Mouse (Mus musculus) left cerebral cortex, adult 11 months (tissue): ENCODE data around the gene Bpgm.

Source experiments
- DNase-seq: peaks from one replicate; pipeline ENCODE4 v3.0.0; 2022; ENCODE audit warnings: low spot score

Gene Bpgm

GRCm38 (mm10) chr6:34475974-34476794 is at the start of gene Bpgm:
TSS of gene Bpgm (plus strand) at chr6:34476207.
- peak; percentile 99 for DNase-seq

GRCm38 (mm10) chr6:34439006-34439405 is 37.0 kb upstream of the Bpgm start:
- DNase-seq = no peak

GRCm38 (mm10) chr6:34441556-34442257 is 34.3 kb upstream of the Bpgm start:
- no peak for DNase-seq

- DNase-seq = no peak
Measured at GRCm38 (mm10) chr6:34443791-34444190, 32.2 kb upstream of the Bpgm start.

GRCm38 (mm10) chr6:34447961-34448360 is 28.0 kb upstream of the Bpgm start:
- peak; percentile 61 for DNase-seq

GRCm38 (mm10) chr6:34448696-34449095 is 27.3 kb upstream of the Bpgm start:
- no peak for DNase-seq

GRCm38 (mm10) chr6:34452963-34453770 is 22.8 kb upstream of the Bpgm start:
- no peak for DNase-seq

GRCm38 (mm10) chr6:34459456-34459855 is 16.6 kb upstream of the Bpgm start:
- DNase-seq = no peak

GRCm38 (mm10) chr6:34460651-34461050 is 15.4 kb upstream of the Bpgm start:
- DNase-seq = no peak

GRCm38 (mm10) chr6:34463582-34463981 is 12.4 kb upstream of the Bpgm start:
- no peak for DNase-seq

- no peak for DNase-seq
Measured at GRCm38 (mm10) chr6:34471434-34472110, 4.4 kb upstream of the Bpgm start.

- no peak for DNase-seq
Measured at GRCm38 (mm10) chr6:34473346-34473745, 2.7 kb upstream of the Bpgm start.

- DNase-seq = no peak
Measured at GRCm38 (mm10) chr6:34474031-34474430, 2.0 kb upstream of the Bpgm start.

GRCm38 (mm10) chr6:34475391-34475790 is 616 bp upstream of the Bpgm start:
- no peak for DNase-seq

- DNase-seq = no peak
Measured at GRCm38 (mm10) chr6:34478036-34478435, 2.0 kb downstream of the Bpgm start.

- DNase-seq = no peak
Measured at GRCm38 (mm10) chr6:34478677-34479360, 2.8 kb downstream of the Bpgm start.

- no peak for DNase-seq
Measured at GRCm38 (mm10) chr6:34479531-34479930, 3.5 kb downstream of the Bpgm start.

GRCm38 (mm10) chr6:34480749-34481148 is 4.7 kb downstream of the Bpgm start:
- DNase-seq = no peak

- DNase-seq = no peak
Measured at GRCm38 (mm10) chr6:34481349-34481748, 5.3 kb downstream of the Bpgm start.

GRCm38 (mm10) chr6:34482842-34483241 is 6.8 kb downstream of the Bpgm start:
- DNase-seq = no peak

- no peak for DNase-seq
Measured at GRCm38 (mm10) chr6:34483390-34483789, 7.4 kb downstream of the Bpgm start.
